ENCODE assay signal across 22 mouse cellular contexts in the genomic region with DNA sequence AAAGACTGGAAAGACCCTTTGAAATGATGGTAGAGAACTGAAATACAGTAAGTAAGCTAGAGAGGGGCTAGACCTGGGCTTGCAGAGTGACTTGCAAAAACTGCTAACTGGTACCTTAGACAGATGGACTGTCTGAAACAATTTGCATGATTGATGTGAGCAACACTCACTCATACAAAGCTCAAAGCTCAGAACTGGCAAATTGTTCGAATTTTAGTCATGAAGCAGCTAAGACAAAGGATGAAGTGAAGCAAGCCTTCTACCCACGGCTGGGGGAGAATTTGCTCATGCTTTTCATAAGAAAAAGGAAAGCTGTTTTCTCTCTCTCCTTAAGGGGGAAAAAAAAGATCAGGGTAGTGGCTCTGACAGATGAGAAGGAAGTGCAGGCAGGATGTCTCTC.
A peak's percentile ranks its signal among the peaks of the same experiment; 100 is the strongest.
DNase-seq lines count a peak whose midpoint lies in the region; ATAC-seq lines count a peak whose summit lies in the region.
"Had no signal": no experiment of that assay in that cellular context is flagged by ENCODE, and none has a peak within 500 bp of the region (broad histone marks: within the 10 kb centered on the region; RNA-seq: fewer than 3 reads in every experiment).

No protein-coding gene starts in this region.

- H3K9ac ChIP-seq in hindbrain, embryonic 16.5 days (ENCODE audit: low read depth, low read length), result no peak overlapping the region
- H3K9ac ChIP-seq in hindbrain, embryonic 12.5 days, result no peak overlapping the region
- H3K9ac ChIP-seq in neural tube, embryonic 13.5 days, result no peak overlapping the region
- no peak overlapping the region for H3K9ac ChIP-seq in neural tube, embryonic 15.5 days (replicated peaks)
- H3K9ac ChIP-seq: embryonic facial prominence, embryonic 12.5 days; limb, embryonic 15.5 days had no signal

- H3K4me3 ChIP-seq in hindbrain, embryonic 16.5 days (ENCODE audit: low read length), result no peak overlapping the region
- H3K4me3 ChIP-seq in hindbrain, embryonic 12.5 days, result no peak overlapping the region
- H3K4me3 ChIP-seq in neural tube, embryonic 13.5 days, result no peak overlapping the region
- no peak overlapping the region for H3K4me3 ChIP-seq in neural tube, embryonic 15.5 days (replicated peaks)
- H3K4me3 ChIP-seq: embryonic facial prominence, embryonic 12.5 days; erythroblast, embryonic 14.5 days; heart, embryonic 10.5 days; hindbrain, embryonic 10.5 days; limb, embryonic 15.5 days had no signal

- peak; percentile 50 to 51 for DNase-seq in cerebellum, postnatal 10 days
- DNase-seq in cerebellum, postnatal 25 days, result no peak
- DNase-seq in telencephalon, adult 2 months (ENCODE audit: low read depth, low spot score), result peak; percentile 35
- no peak for DNase-seq in urinary bladder, adult 18-20 months (ENCODE audit: low spot score in 2 of 2)
- DNase-seq: adrenal gland, postnatal 25 days; cerebellum, adult 2 months; kidney, adult 9 months; kidney, postnatal 36 days; layer of hippocampus, postnatal 36 days; thymus, postnatal 36 days had no signal

- H3K9me3 ChIP-seq in hindbrain, embryonic 16.5 days (ENCODE audit: control insufficient read depth, low read length), result no peaks in the 10 kb centered on the region
- no peaks in the 10 kb centered on the region for H3K9me3 ChIP-seq in hindbrain, embryonic 12.5 days (replicated peaks)
- H3K9me3 ChIP-seq in neural tube, embryonic 13.5 days, result no peaks in the 10 kb centered on the region
- no peaks in the 10 kb centered on the region for H3K9me3 ChIP-seq in neural tube, embryonic 15.5 days (replicated peaks)
- H3K9me3 ChIP-seq: embryonic facial prominence, embryonic 12.5 days; G1E; heart, embryonic 10.5 days; hindbrain, embryonic 10.5 days; limb, embryonic 15.5 days had no signal

- 59% methylated on average over 2 of the region's 2 CpGs for WGBS in hindbrain, embryonic 16.5 days
- WGBS in hindbrain, embryonic 12.5 days, result 55% methylated on average over 2 of the region's 2 CpGs
- 57% methylated on average over 2 of the region's 2 CpGs for WGBS in neural tube, embryonic 13.5 days
- 57% methylated on average over 2 of the region's 2 CpGs for WGBS in neural tube, embryonic 15.5 days

- no peaks in the 10 kb centered on the region for H3K36me3 ChIP-seq in hindbrain, embryonic 16.5 days (ENCODE audit: control insufficient read depth, insufficient read depth, low read length)
- H3K36me3 ChIP-seq in hindbrain, embryonic 12.5 days, result no peaks in the 10 kb centered on the region
- no peaks in the 10 kb centered on the region for H3K36me3 ChIP-seq in neural tube, embryonic 13.5 days
- no peaks in the 10 kb centered on the region for H3K36me3 ChIP-seq in neural tube, embryonic 15.5 days
- H3K36me3 ChIP-seq: embryonic facial prominence, embryonic 12.5 days; G1E; heart, embryonic 10.5 days; hindbrain, embryonic 10.5 days; limb, embryonic 15.5 days had no signal

- ATAC-seq in hindbrain, embryonic 16.5 days, result 0 out of 2 replicates have a peak, but pooled peaks have one; percentile 22
- ATAC-seq in hindbrain, embryonic 12.5 days (ENCODE audit: low FRiP score), result no peak
- no peak for ATAC-seq in neural tube, embryonic 13.5 days (ENCODE audit: low read depth)
- ATAC-seq in neural tube, embryonic 15.5 days (ENCODE audit: low FRiP score), result no peak
- ATAC-seq: CD4-positive, CD25-positive, alpha-beta regulatory T cell, adult 4 months; lung, postnatal 0 days had no signal

- no peak overlapping the region for H3K27ac ChIP-seq in hindbrain, embryonic 16.5 days (ENCODE audit: low read depth, low read length)
- H3K27ac ChIP-seq in hindbrain, embryonic 12.5 days, result no peak overlapping the region
- 0 out of 2 replicates have a peak overlapping the region, but pooled peaks have one; percentile 38 for H3K27ac ChIP-seq in neural tube, embryonic 13.5 days (replicated peaks)
- H3K27ac ChIP-seq in neural tube, embryonic 15.5 days (replicated peaks), result no peak overlapping the region
- H3K27ac ChIP-seq: embryonic facial prominence, embryonic 12.5 days; heart, embryonic 10.5 days; hindbrain, embryonic 10.5 days; limb, embryonic 15.5 days had no signal

- H3K4me2 ChIP-seq in hindbrain, embryonic 16.5 days (ENCODE audit: low read length), result no peak overlapping the region
- H3K4me2 ChIP-seq in hindbrain, embryonic 12.5 days (replicated peaks), result no peak overlapping the region
- no peak overlapping the region for H3K4me2 ChIP-seq in neural tube, embryonic 13.5 days
- H3K4me2 ChIP-seq in neural tube, embryonic 15.5 days, result no peak overlapping the region
- H3K4me2 ChIP-seq: embryonic facial prominence, embryonic 12.5 days; limb, embryonic 15.5 days had no signal

- no peaks in the 10 kb centered on the region for H3K27me3 ChIP-seq in hindbrain, embryonic 16.5 days (replicated peaks; ENCODE audit: control insufficient read depth, insufficient read depth, low read length)
- no peaks in the 10 kb centered on the region for H3K27me3 ChIP-seq in hindbrain, embryonic 12.5 days
- H3K27me3 ChIP-seq in neural tube, embryonic 13.5 days, result no peaks in the 10 kb centered on the region
- H3K27me3 ChIP-seq in neural tube, embryonic 15.5 days (replicated peaks), result no peaks in the 10 kb centered on the region
- H3K27me3 ChIP-seq: embryonic facial prominence, embryonic 12.5 days; limb, embryonic 15.5 days had no signal

- H3K4me1 ChIP-seq in hindbrain, embryonic 16.5 days (ENCODE audit: control insufficient read depth, insufficient read depth, low read depth, low read length), result no peaks in the 10 kb centered on the region
- 0 out of 2 replicates have a peak, but pooled peaks cover 2% of the 10 kb centered on the region for H3K4me1 ChIP-seq in hindbrain, embryonic 12.5 days
- H3K4me1 ChIP-seq in neural tube, embryonic 13.5 days (replicated peaks), result peaks cover 5% of the 10 kb centered on the region; the same call in 1 of the 2 replicates
- H3K4me1 ChIP-seq in neural tube, embryonic 15.5 days, result no peaks in the 10 kb centered on the region
- H3K4me1 ChIP-seq: embryonic facial prominence, embryonic 12.5 days; hindbrain, embryonic 10.5 days had no signal

Comparison
In these comparisons a context has a peak if more than half of its experiments do, and no peak if none do; other contexts are left out.
1. DNase-seq: peak in cerebellum, postnatal 10 days (2 of 2) and telencephalon, adult 2 months (single experiment); none in cerebellum, postnatal 25 days (0 of 2) and urinary bladder, adult 18-20 months (0 of 2).